Mouse (Mus musculus) heart, embryonic 11.5 days (tissue): ENCODE measurements around the gene Dyrk4. TPM values are rescaled to one million over a fixed set of nuclear protein-coding genes. Genes with fewer than 3 reads are reported as not detected.

Experiments used
- ATAC-seq: fragments of 200-750 bp; cut with Nextera tagmentation; replicated peaks from 2 replicates; pipeline ENCODE4 v1.8.0; 2017; ENCODE audit warnings: moderate library complexity; ENCODE audit not compliant: insufficient number of reproducible peaks, low FRiP score, low TSS enrichment
- H3K27ac ChIP-seq: fragments of 300-500 bp; sonication (generic); 2 replicates; pipeline ENCODE4 v1.5.1; 2014; ENCODE audit warnings: mild to moderate bottlenecking, low read depth, low read length
- H3K27me3 ChIP-seq: fragments of 300-500 bp; sonication (generic); 2 replicates; pipeline ENCODE4 v1.6.1; 2014; ENCODE audit warnings: mild to moderate bottlenecking, low read length, mixed read lengths; ENCODE audit not compliant: control insufficient read depth, insufficient read depth
- H3K36me3 ChIP-seq: fragments of 300-500 bp; sonication (generic); 2 replicates; pipeline ENCODE4 v1.6.1; 2014; ENCODE audit warnings: mild to moderate bottlenecking, low read length, moderate library complexity, mixed read lengths; ENCODE audit not compliant: control insufficient read depth, insufficient read depth
- H3K4me1 ChIP-seq: fragments of 300-500 bp; sonication (generic); 2 replicates; pipeline ENCODE4 v1.6.1; 2014; ENCODE audit warnings: low read length; ENCODE audit not compliant: control insufficient read depth, insufficient read depth
- H3K4me2 ChIP-seq: fragments of 300-500 bp; sonication (generic); 2 replicates; pipeline ENCODE4 v1.6.1; 2014; ENCODE audit warnings: mild to moderate bottlenecking, moderate library complexity
- H3K4me3 ChIP-seq: fragments of 300-500 bp; sonication (generic); 2 replicates; pipeline ENCODE4 v1.5.1; 2014; ENCODE audit warnings: low read depth, low read length
- H3K9ac ChIP-seq: fragments of 300-500 bp; sonication (generic); 2 replicates; pipeline ENCODE4 v1.6.1; 2014; ENCODE audit warnings: mild to moderate bottlenecking, low read depth, low read length, moderate library complexity
- H3K9me3 ChIP-seq: fragments of 300-500 bp; sonication (generic); replicated peaks from 2 replicates; pipeline ENCODE4 v1.6.1; 2016; ENCODE audit warnings: low read length; ENCODE audit not compliant: control insufficient read depth
- WGBS: fragments of 180-500 bp; shearing (Covaris S2); extraction: QIAGEN DNeasy Blood & Tissue Kit; methylation state at CpG from one replicate; pipeline ENCODE4 v1.1.7; 2014; ENCODE audit not compliant: insufficient replicate concordance; 5-methylcytosine and 5-hydroxymethylcytosine counted together
- polyA plus RNA-seq: library from polyadenylated mRNA; unstranded; fragments of >200 nt; fragmentation: Nextera tagmentation; extraction: Ambion mirVana; gene quantifications from 2 replicates; pipeline ENCODE4 v1.2.1, GENCODE M21; 2014

Gene Dyrk4
- 0.11 TPM in 1 of 2 replicates, not detected in the other for polyA plus RNA-seq

- WGBS, result 9% methylated on average over 21 of the region's 21 CpGs
- H3K9me3 ChIP-seq, result no peaks in the 10 kb centered on the region
- H3K4me3 ChIP-seq, result peak within 1 kb of the TSS; percentile 32
- H3K27ac ChIP-seq, result no peak within 1 kb of the TSS
- H3K4me2 ChIP-seq, result peak within 1 kb of the TSS; percentile 59
- H3K9ac ChIP-seq, result peak within 1 kb of the TSS; percentile 68
- H3K4me1 ChIP-seq, result no peaks in the 10 kb centered on the region
- ATAC-seq, result no peak
- no peaks in the 10 kb centered on the region for H3K27me3 ChIP-seq
- peaks cover 13% of the 10 kb centered on the region for H3K36me3 ChIP-seq
Observed at GRCm38 (mm10) chr6:126921111-126921881, at the start of gene Dyrk4. Gene Dyrk4 (minus strand): TSS chr6:126921839.

DNA sequence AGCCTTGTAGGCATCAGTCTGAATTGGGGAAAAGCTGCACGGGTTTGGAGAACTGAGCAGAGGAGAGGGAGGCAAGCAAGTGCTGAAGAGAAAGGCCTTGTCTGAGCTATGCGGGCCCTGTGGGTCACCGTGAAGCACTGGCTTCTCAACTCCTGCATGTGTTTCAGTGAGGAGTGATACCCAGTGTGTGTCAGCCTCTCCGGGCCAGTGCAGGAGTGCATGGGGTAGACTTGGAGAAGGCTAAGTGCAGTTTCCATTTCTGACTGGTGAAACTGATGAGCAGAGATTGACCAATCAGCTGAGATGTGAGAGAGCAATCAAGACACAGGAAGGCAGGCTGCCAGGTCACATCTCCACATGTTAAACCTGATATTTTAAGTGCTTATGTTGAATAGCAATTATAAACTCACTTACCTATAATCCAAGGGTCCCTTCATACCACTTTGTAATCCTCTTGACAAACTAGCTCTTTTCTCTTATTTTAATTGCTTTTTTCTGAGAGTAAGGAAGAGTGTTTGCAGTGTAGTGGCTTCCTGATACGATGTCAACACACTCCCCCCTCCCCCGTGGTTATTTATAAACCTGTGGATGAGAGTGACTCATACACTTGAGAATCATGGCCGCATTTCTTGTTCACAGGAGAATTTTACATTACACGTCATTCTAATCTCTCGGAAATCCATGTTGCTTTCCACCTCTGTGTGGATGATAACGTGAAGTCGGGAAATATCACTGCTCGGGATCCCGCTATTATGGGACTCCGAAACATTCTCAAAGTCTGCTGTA, 44.8 kb upstream of the Dyrk4 start:
- Histone ChIP-seq H3K27ac (peak overlapping the region; percentile 25; the same call in 1 of the 2 replicates), H3K4me2 (no peak overlapping the region), H3K4me3 (no peak overlapping the region), H3K9me3 (no peaks in the 10 kb centered on the region), H3K4me1 (0 out of 2 replicates have a peak, but pooled peaks cover 5% of the 10 kb centered on the region), H3K27me3 (no peaks in the 10 kb centered on the region), H3K36me3 (no peaks in the 10 kb centered on the region), H3K9ac (no peak overlapping the region)
- 0 out of 2 replicates have a peak, but pooled peaks have one; percentile 55 for ATAC-seq
- WGBS, result 59% methylated on average over 14 of the region's 14 CpGs

DNA sequence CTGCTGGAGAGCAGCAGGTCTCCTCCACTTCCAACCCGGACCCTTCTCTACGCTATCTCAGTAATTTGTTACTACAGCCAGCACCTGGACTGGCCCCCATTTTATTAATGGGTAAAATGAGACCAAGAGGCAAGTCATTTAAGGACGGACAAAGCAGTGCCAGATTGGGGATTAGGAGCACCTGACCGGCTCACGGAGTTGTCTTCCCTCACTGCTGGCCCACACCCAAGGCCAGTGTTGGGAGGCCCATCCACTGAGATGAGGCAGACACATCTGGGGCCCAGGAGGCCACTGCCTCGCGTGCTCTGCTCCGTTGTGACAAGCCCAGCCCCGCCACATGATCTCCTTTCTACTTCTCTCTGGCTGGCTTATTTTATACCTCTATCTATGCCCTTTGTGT, 41.8 kb upstream of the Dyrk4 start:
- WGBS, result 87% methylated on average over 9 of the region's 9 CpGs
- Histone ChIP-seq H3K36me3 (no peaks in the 10 kb centered on the region), H3K27ac (no peak overlapping the region), H3K4me2 (no peak overlapping the region), H3K4me1 (0 out of 2 replicates have a peak, but pooled peaks cover 5% of the 10 kb centered on the region), H3K4me3 (no peak overlapping the region), H3K9ac (no peak overlapping the region), H3K9me3 (no peaks in the 10 kb centered on the region), H3K27me3 (no peaks in the 10 kb centered on the region)
- ATAC-seq, result no peak

DNA sequence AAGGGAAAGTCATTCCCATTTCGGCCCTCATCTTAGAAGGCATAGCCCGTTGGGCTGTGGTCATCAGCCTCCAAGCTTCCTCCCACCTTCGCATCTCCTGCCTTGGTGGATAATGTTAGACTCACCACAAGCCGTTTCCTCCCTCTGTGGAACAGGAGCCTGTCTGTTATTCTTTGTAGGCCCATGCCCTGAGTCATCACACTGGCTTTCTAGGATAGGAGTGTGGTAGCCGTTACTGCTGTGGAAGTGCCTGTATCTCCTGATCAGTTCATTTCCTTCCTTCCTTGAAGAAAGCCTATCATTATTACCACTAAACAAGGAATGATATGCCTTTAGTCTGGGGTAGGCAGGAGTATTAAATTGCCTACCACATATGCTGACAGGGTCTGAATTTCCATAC, 41.1 kb upstream of the Dyrk4 start:
- H3K4me1 ChIP-seq, result 0 out of 2 replicates have a peak, but pooled peaks cover 5% of the 10 kb centered on the region
- H3K27me3 ChIP-seq, result no peaks in the 10 kb centered on the region
- H3K4me2 ChIP-seq, result no peak overlapping the region
- H3K4me3 ChIP-seq, result no peak overlapping the region
- H3K27ac ChIP-seq, result no peak overlapping the region
- no peak overlapping the region for H3K9ac ChIP-seq
- H3K36me3 ChIP-seq, result no peaks in the 10 kb centered on the region
- no peak for ATAC-seq
- 68% methylated on average over 5 of the region's 5 CpGs for WGBS
- no peaks in the 10 kb centered on the region for H3K9me3 ChIP-seq

DNA sequence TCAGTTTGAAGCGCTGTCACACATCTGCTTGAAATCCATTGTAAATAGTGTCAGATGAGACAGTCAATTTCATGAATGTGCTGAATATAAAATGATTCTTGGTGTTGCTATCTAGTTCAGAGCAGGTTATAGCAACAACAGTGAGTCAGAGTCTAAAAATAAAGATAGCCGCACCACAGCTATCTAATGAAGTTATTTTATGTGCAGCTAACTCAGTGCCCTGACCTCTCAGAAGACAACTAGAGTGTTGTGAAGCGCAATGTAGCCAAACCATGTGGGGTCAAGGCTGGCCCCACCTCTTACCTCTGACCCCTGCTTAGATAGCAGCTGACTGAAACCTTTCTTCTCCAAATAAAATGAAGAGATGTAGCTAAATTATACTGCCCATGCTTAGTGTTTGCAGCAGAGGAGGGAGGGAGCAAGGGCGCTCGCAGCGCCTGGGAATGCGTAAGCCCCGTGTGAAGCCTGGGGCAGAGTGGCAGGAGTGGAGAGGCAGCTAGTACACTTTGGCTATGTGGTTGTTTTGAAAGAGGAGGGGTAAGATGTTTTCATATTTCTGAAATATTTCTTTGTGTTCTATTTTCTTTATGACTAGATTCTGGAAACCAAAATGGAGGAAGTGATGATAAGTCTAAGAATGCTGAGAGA, 39.9 kb upstream of the Dyrk4 start:
- Histone ChIP-seq H3K36me3 (peaks cover 2% of the 10 kb centered on the region; the same call in 1 of the 2 replicates), H3K27ac (peak overlapping the region; percentile 25; the same call in 1 of the 2 replicates), H3K9me3 (no peaks in the 10 kb centered on the region), H3K4me1 (no peaks in the 10 kb centered on the region), H3K9ac (no peak overlapping the region), H3K4me2 (no peak overlapping the region), H3K27me3 (no peaks in the 10 kb centered on the region), H3K4me3 (no peak overlapping the region)
- ATAC-seq, result no peak
- 70% methylated on average over 8 of the region's 8 CpGs for WGBS

DNA sequence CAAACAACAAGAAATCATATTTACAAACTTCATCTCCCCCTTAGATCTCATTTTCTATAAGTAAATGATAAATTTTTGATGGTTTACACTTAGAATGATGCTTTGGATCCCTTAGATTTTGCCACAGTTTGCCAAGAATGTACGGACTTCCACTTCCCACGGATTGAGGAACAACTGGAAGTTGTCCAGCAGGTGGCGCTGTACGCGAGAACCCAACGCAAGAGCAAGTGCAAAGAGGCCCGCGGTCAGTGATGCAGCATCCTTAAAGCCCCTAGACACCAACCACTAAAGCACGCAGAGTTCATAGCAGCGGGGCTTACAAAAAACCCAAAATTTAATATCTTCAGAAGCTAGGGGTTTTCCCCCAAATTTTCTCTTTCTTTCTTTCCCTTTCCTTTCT, 34.1 kb upstream of the Dyrk4 start:
- H3K9me3 ChIP-seq, result no peaks in the 10 kb centered on the region
- no peak overlapping the region for H3K4me3 ChIP-seq
- WGBS, result 14% methylated on average over 10 of the region's 10 CpGs
- H3K4me1 ChIP-seq, result no peaks in the 10 kb centered on the region
- ATAC-seq, result no peak
- peaks cover 2% of the 10 kb centered on the region; the same call in 1 of the 2 replicates for H3K36me3 ChIP-seq
- no peak overlapping the region for H3K4me2 ChIP-seq
- H3K27me3 ChIP-seq, result no peaks in the 10 kb centered on the region
- no peak overlapping the region for H3K9ac ChIP-seq
- no peak overlapping the region for H3K27ac ChIP-seq

GRCm38 (mm10) chr6:126948336-126948735, 26.7 kb upstream of the Dyrk4 start:
- no peak overlapping the region for H3K9ac ChIP-seq
- no peaks in the 10 kb centered on the region for H3K27me3 ChIP-seq
- H3K27ac ChIP-seq, result no peak overlapping the region
- H3K36me3 ChIP-seq, result 0 out of 2 replicates have a peak, but pooled peaks cover 2% of the 10 kb centered on the region
- no peaks in the 10 kb centered on the region for H3K9me3 ChIP-seq
- no peaks in the 10 kb centered on the region for H3K4me1 ChIP-seq
- no peak for ATAC-seq
- WGBS, result 90% methylated on average over 4 of the region's 4 CpGs
- no peak overlapping the region for H3K4me2 ChIP-seq
- no peak overlapping the region for H3K4me3 ChIP-seq

DNA sequence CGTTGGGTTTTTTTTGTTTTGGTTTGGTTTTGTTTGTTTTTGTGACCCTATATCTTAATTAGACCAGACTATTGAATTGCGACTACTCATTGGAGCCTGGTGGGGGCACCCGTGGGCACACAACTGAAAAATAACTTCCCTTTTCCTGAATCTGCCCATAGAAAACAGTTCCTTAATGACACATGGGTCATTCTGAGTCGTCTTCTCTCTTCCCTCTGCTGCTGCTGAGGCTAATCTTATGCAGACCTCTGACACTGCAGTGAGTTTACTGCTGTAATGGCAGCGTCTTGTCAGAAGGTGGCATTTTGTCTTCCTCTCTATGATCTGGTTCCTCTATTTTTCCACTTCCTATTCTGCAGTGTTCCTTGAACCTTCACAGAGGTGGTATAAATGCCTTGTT, 18.8 kb upstream of the Dyrk4 start:
- Histone ChIP-seq H3K27me3 (no peaks in the 10 kb centered on the region), H3K36me3 (0 out of 2 replicates have a peak, but pooled peaks cover 2% of the 10 kb centered on the region), H3K9ac (peak overlapping the region; percentile 81; the same call in 1 of the 2 replicates), H3K27ac (no peak overlapping the region), H3K9me3 (no peaks in the 10 kb centered on the region), H3K4me3 (peak overlapping the region; percentile 91), H3K4me1 (peaks cover 9% of the 10 kb centered on the region; the same call in 1 of the 2 replicates), H3K4me2 (peak overlapping the region; percentile 96)
- WGBS, result 1% methylated on average over 5 of the region's 5 CpGs
- ATAC-seq, result no peak
